Mouse (Mus musculus): ENCODE measurements at regions not wholly inside any gene's neighbourhood (a gene's known extent, or its start where the extent isn't known, plus 50 kb on each side); places are given as distances from the start of the nearest gene placed in this dataset.

DNA sequence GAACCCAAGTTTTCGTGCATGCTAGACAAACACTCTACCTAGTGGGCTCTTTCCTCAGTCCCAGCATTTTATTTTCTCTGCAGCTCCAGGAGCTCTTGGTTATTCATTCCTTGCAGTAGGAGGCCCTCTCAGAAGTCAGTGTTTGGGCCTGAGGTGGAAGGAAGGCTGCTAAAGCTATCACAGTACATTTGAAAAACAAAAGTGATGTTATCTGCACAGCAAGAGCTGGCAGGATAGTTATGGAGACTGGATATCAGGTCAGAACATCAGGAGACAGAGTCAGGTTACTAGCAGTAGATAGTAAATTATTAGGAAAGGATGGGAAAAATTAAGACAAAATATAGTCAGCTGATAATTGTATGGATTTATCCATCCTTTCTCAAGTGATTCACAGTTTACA, 152.2 kb downstream of the Mtx2 start:
- no peak for DNase-seq (ENCODE audit: low read depth)

- DNase-seq (ENCODE audit: low read depth) = peak; percentile 58
Observed at GRCm38 (mm10) chr2:74981856-74982255, 156.3 kb downstream of the Mtx2 start.

- DNase-seq (ENCODE audit: low read depth) = no peak
Observed at GRCm38 (mm10) chr2:74993802-74994201, 168.2 kb downstream of the Mtx2 start.

DNA sequence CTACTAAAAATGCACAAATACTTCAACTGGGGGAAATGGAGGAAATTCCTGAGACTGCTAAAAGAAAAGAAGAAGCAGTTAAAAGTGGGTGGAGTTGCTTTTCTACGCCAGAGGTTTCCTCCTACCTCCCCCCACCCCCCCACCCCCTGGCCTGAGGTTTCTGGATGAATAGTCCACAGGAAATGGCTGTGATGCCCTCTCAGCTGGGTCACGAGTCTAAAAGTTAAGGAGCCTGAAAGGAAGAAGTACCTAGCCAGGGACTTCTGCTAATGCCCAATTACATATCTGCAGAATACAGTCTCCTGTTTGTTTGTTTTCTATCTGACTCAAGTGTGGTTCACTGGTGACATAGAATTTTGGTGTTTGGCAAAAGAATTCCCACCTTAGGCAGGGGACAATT, 169.4 kb downstream of the Mtx2 start:
- DNase-seq (ENCODE audit: low read depth) = no peak

GRCm38 (mm10) chr2:74997736-74998135, 172.1 kb downstream of the Mtx2 start:
- peak; percentile 37 for DNase-seq (ENCODE audit: low read depth)

- peak; percentile 91 for DNase-seq (ENCODE audit: low read depth)
Observed at GRCm38 (mm10) chr2:75000368-75000796, 174.8 kb downstream of the Mtx2 start.

- DNase-seq (ENCODE audit: low read depth) = no peak
Observed at GRCm38 (mm10) chr2:75002562-75002961, 177.0 kb downstream of the Mtx2 start.

DNA sequence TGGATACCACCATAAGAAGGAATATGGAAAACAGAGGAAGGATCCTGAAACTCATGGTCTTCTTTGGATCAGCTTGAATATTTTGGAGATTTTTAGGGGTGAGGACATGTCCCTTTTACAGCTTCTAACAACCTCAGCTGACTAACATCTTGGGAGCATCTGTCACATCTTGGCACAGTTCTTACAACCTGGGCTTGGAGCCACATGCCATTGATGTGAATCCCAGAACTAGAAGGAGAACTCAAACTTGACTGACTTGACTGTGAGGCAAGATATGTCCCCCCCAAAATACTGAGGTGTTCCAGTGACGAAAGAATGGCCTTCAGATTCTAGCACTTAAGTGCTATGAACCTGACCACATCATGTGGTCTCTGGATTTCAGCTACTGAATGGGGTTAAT, 182.5 kb downstream of the Mtx2 start:
- DNase-seq (ENCODE audit: low read depth) = peak; percentile 54

DNA sequence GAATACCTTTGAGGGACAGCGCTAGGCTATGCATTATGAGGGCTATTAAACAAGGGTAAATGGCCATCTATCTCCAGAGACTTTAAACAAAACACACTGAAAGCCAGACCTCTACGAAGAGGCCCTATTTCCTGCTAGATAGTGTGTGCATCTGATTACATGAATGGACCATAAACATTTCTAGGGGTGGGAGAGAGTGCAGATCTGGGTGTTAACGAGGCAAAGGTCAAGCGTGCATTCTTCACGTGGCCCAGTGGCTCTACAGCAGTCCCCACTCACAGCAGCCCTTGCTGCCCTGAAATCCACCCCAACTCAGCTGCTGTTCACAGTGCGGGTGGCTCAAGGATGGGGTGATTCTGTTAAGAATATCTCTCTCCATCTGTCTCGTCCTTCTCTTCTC, 185.0 kb downstream of the Mtx2 start:
- DNase-seq (ENCODE audit: low read depth) = no peak

DNA sequence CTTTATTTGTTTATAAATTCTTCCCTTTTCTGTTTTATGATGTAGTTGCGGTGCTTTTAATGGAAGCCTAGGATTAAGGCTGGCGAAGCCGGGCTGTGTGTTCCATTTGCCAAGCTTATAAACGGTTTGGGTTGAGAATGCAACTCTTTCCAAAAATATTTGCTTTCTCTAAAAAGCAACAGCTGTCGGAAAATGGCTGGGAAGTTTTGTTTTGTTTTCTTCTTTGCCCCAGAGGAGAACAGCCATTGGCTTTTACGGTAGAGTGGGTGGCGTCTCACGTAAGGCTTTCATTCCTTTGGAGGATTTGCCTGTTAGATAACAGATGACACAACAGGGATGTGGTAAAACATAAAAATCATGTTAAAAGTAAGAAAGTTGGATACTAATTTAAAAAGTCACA, 186.4 kb downstream of the Mtx2 start:
- DNase-seq (ENCODE audit: low read depth) = peak; percentile 20

- no peak for DNase-seq (ENCODE audit: low read depth)
Observed at GRCm38 (mm10) chr2:75014994-75015728, 189.6 kb downstream of the Mtx2 start.

DNA sequence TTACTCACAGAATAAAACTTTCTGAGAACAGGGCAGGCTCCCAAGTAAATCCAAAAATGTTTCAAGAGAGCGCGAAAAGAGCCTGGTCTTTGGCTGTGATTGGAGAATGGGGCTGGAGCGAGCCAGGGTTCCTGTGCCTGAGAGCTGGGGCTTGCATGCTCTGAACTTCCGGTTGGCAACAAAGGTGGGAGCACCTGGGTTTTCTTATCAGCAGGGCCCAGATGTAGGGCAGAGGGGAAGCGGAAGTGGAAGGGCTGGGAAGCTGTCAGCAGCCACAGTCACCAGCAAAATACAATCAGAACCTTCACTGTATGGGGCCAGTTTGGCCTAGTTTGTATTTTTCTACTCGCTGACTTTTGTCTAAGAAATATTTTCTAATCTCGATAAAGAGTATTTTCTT, 193.9 kb downstream of the Mtx2 start:
- no peak for DNase-seq (ENCODE audit: low read depth)

DNA sequence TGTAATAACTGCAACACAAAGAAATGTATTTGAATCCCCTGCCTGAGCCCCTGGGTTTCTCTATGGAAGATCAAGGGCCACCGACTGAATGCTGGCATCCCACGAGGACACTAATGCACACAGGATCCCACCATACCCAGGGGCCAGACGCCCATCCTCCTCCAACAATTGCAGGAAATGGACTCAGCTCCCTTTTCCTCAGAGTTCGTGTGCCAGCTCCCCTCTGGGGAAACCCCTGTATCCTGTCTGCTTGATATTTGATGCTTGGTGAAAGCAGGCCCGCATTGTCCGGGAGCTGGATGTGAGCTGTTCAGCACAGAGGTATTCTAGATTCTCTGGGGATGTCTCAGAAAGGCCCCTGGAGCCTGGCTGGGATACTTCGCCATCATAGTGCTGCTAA, 196.0 kb downstream of the Mtx2 start:
- no peak for DNase-seq (ENCODE audit: low read depth)

DNA sequence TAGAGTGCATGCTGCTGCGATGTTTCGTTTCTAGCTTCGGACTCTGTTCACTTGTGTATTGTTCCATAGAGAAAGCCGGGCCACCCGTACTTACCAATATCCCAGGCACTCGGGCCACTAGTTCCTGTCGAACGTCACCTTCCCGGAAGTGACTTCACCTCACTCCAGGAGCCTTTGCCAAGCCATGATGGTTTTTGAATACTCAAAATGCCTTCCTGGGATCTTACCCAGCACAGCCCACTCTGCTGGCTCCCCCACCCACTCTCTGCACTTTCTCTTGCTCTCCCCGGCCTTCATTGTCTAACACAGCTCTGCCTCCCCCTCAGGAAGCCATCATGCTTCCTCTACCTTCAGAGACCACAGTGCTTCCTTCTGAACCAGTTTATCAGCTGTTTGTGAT, 202.5 kb downstream of the Mtx2 start:
- no peak for DNase-seq (ENCODE audit: low read depth)

DNA sequence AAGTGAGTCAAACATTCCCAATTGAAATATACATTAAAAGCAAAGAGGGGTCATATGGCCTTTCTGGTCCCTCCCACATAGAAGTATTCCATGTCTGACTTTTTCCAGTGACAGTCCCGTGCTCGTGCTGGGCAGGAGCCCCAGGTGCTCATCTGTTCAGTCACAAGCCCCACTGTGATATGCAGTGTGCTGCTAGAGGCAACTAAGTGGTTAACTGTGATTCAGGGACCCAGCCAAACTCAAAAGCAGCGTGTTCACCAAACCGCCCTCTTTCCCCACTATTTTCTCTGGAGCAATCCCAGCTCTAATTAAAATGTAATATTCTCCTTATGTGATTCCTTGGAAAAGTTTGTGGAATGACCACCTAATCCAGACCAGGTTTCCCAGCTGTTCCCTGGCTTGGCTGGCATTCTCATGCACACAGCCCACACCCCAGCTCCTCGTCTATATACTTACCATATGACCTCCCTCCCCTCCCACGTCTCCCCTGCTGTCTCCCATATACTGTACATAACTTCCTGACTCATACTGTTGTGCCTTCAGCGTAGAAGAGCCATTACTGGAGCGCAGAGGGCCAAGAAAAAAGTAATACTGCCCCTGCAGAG, 203.6 kb downstream of the Mtx2 start:
- peak; percentile 95 for DNase-seq (ENCODE audit: low read depth)

GRCm38 (mm10) chr2:75034708-75035107, 209.1 kb downstream of the Mtx2 start:
- peak; percentile 65 for DNase-seq (ENCODE audit: low read depth)

GRCm38 (mm10) chr2:75039066-75039465, 213.5 kb downstream of the Mtx2 start:
- peak; percentile 56 for DNase-seq (ENCODE audit: low read depth)

DNA sequence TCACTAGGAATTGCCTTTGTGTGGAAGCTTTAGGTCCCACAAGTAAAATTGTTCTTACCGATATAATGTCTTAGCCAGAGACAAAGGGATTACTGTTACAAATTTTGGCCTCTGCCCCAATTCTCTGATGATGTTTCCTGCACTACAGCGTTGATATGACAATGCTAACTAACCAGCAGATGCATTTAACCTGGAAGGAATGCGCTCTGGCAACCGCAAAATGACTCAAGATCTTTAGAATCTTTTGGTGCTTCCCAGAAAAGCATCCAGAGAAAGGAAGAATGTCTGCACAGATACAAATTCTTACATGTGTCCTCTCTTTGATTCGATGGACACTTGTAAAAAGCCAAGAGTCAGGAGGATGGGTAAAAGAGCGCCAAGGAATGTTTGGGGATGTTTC, 221.3 kb downstream of the Mtx2 start:
- peak; percentile 84 for DNase-seq (ENCODE audit: low read depth)

GRCm38 (mm10) chr2:75048071-75048470, 222.5 kb downstream of the Mtx2 start:
- no peak for DNase-seq (ENCODE audit: low read depth)

- DNase-seq (ENCODE audit: low read depth) = no peak
Observed at GRCm38 (mm10) chr2:75054474-75055186, 229.0 kb downstream of the Mtx2 start.

DNA sequence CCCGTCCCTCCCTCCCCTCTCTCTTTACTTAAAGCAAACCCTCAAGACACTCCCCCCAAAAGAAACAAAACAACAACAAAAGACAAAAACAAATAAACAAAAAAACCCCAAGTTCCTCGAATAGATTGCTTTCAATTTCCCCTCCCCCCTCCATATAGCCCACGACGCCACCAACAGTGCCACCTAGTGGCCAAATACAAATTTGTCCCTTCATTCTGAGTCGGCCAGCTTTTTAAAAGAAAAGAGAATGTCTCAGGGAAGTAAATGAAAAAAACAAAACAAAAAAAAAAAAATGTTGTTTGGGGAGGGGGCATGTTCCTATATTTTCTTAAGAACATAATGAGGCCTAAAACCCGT, 229.6 kb downstream of the Mtx2 start:
- peak; percentile 91 for DNase-seq (ENCODE audit: low read depth)

DNA sequence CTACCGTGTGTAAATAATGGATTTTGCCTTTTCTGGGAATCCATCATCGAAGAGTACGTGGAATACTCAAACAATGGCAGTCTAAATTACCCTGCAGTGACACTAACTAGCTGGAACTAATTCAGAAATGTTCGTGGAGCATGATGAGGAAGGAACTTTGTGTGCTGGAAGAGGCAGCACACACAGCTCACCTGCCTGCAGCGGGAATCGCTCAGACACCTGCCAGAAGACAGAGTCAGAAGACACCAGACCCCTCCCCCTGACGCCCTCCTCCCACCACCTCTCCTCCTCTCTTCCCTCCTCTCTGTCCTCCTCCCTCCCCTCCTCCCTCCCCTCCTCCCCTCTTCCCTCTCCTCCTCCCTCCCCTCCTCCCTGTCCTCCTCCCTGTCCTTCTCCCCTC, 235.4 kb downstream of the Mtx2 start:
- DNase-seq (ENCODE audit: low read depth) = no peak

- DNase-seq (ENCODE audit: low read depth) = no peak
Observed at GRCm38 (mm10) chr2:75061456-75062188, 236.0 kb downstream of the Mtx2 start.

Data from NIH3T3 (cell line).